Mouse (Mus musculus) bone marrow macrophage, adult 2 months (primary cell): ENCODE data around the gene B3gnt8. TPM values are rescaled to one million over a fixed set of nuclear protein-coding genes. Genes with fewer than 3 reads are reported as not detected.

Experiments
- H3K27ac ChIP-seq: 2 replicates; pipeline ENCODE4 v1.5.1; 2012; ENCODE audit warnings: low read depth, low read length; ENCODE audit not compliant: insufficient read depth
- H3K4me1 ChIP-seq: 2 replicates; pipeline ENCODE4 v1.6.1; 2012; ENCODE audit warnings: low read length; ENCODE audit not compliant: control insufficient read depth, insufficient read depth
- H3K4me3 ChIP-seq: 2 replicates; pipeline ENCODE4 v1.5.1; 2012; ENCODE audit warnings: mild to moderate bottlenecking, low read length, moderate library complexity; ENCODE audit not compliant: insufficient read depth
- CTCF ChIP-seq: IDR thresholded peaks from 2 replicates; pipeline ENCODE4 v1.5.1; 2012; ENCODE audit warnings: low read depth, mild to moderate bottlenecking, low read length, moderate library complexity
- POLR2A ChIP-seq: IDR thresholded peaks from 2 replicates; pipeline ENCODE4 v1.6.1; 2012; ENCODE audit warnings: mild to moderate bottlenecking, low read depth, low read length, borderline replicate concordance
- polyA plus RNA-seq: library from polyadenylated mRNA; stranded (reverse); fragments of >200 nt; gene quantifications from 2 replicates; pipeline ENCODE4 v1.2.4, GENCODE M21; 2012; ENCODE audit not compliant: missing spikeins, insufficient read depth, insufficient read length

The B3gnt8 gene
- polyA plus RNA-seq, 1 experiment = 59.1 TPM

DNA sequence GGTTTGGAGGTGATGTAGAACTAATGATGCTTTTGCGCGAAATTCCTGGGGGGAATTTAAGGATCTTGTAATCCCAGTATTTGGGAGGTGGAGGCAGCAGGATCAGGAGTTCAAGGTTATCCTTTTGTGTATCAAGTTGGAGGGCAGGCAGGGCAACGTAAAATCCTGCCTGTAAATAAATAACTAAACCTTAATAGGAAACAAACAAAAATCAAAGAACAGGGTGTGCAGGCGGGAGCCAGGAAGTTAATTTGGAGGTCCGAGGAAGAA lies 6.8 kb upstream of the B3gnt8 start:
- TF ChIP-seq POLR2A = no peak
- H3K27ac ChIP-seq = no peak overlapping the region; the same call in 1 of the 2 replicates
- H3K4me3 ChIP-seq = peak overlapping the region; percentile 81
- H3K4me1 ChIP-seq = peaks cover 5% of the 10 kb centered on the region; the same call in 1 of the 2 replicates

- H3K27ac ChIP-seq = no peak overlapping the region
- peaks cover 5% of the 10 kb centered on the region; the same call in 1 of the 2 replicates for H3K4me1 ChIP-seq
- peak overlapping the region; percentile 81 for H3K4me3 ChIP-seq
- no peak for TF ChIP-seq CTCF
- TF ChIP-seq POLR2A = no peak
Observed at GRCm38 (mm10) chr7:25620101-25620500, 6.4 kb upstream of the B3gnt8 start.

GRCm38 (mm10) chr7:25620751-25621150 lies 5.7 kb upstream of the B3gnt8 start:
- H3K4me1 ChIP-seq = peaks cover 5% of the 10 kb centered on the region; the same call in 1 of the 2 replicates
- TF ChIP-seq POLR2A = no peak
- no peak for TF ChIP-seq CTCF
- no peak overlapping the region for H3K4me3 ChIP-seq
- no peak overlapping the region for H3K27ac ChIP-seq

- H3K4me1 ChIP-seq = peaks cover 10% of the 10 kb centered on the region; the same call in 1 of the 2 replicates
- TF ChIP-seq POLR2A = no peak
- no peak for TF ChIP-seq CTCF
- no peak overlapping the region for H3K27ac ChIP-seq
- no peak overlapping the region for H3K4me3 ChIP-seq
Observed at GRCm38 (mm10) chr7:25623857-25624370, 2.5 kb upstream of the B3gnt8 start.

- TF ChIP-seq POLR2A (no peak), CTCF (no peak)
- H3K4me3 ChIP-seq = no peak overlapping the region
- peaks cover 9% of the 10 kb centered on the region; the same call in 1 of the 2 replicates for H3K4me1 ChIP-seq
- no peak overlapping the region for H3K27ac ChIP-seq
Observed at GRCm38 (mm10) chr7:25624851-25625250, 1.6 kb upstream of the B3gnt8 start.

GRCm38 (mm10) chr7:25625594-25626250 lies 732 bp upstream of the B3gnt8 start:
- TF ChIP-seq CTCF (peak; percentile 60), POLR2A (no peak)
- Histone ChIP-seq H3K27ac (no peak overlapping the region), H3K4me1 (peaks cover 6% of the 10 kb centered on the region; the same call in 1 of the 2 replicates)

DNA sequence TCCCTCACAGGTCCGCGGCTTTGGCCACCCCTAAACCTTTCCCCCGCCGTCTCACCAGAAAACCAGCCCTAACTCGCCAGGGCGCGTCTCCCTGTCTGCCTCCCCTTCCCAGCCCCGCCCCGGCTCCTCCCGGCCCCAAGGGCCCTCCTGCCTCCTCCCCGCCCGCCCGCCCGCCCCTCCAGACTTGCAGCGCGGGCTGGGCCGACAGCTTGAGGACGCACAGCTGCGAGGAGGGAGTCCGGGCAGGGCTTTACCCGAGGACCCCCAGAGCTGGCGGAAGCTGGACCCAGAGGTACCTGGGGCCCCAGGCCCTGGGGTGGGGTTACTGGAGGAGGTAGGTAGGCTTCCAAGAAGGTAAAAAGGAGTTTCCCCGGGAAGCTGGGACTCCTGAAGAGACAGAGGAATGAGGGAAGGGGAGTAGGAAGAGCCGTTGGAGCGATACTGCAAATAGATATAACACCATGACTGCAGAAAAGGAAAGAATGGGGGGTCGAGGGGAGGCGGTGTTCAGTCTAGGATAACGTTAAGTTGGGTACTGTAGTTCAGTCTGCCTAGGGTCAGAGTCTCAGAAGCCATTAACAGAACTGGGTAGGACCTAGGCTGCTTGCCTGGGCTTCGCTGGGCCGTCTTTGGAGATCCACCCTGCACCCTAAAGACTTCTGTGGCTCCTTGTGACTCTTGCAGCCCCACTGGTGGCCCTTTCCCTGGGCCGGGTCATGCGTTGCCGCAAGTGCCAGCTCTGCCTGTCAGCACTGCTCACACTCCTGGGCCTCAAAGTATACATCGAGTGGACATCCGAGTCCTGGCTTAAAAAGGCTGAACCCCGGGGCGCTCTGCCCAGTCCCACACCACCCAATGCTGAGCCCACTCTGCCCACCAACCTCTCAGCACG lies 1.2 kb downstream of the B3gnt8 start:
- Histone ChIP-seq H3K4me1 (peaks cover 24% of the 10 kb centered on the region), H3K27ac (no peak overlapping the region), H3K4me3 (peak overlapping the region; percentile 62)
- TF ChIP-seq CTCF = no peak
- no peak for TF ChIP-seq POLR2A

More at GRCm38 (mm10) chr7:25625594-25626250, 732 bp upstream of the B3gnt8 start:
- H3K4me3 ChIP-seq = no peak overlapping the region

DNA sequence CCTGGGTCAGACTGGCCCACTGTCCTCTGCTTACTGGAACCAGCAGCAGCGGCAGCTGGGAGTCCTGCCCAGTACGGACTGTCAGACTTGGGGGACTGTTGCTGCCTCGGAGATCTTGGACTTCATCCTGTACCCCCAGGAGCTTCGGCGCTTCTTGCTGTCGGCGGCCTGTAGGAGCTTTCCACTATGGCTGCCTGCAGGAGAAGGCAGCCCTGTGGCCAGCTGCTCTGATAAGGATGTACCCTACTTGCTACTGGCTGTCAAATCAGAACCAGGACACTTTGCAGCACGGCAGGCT lies 1.8 kb downstream of the B3gnt8 start:
- Histone ChIP-seq H3K4me1 (peaks cover 29% of the 10 kb centered on the region), H3K27ac (no peak overlapping the region), H3K4me3 (peak overlapping the region; percentile 62)
- TF ChIP-seq CTCF (no peak), POLR2A (no peak)

GRCm38 (mm10) chr7:25632679-25633078 lies 6.2 kb downstream of the B3gnt8 start:
- Histone ChIP-seq H3K4me3 (no peak overlapping the region), H3K4me1 (peaks cover 39% of the 10 kb centered on the region), H3K27ac (peak overlapping the region; percentile 97)
- TF ChIP-seq POLR2A (no peak), CTCF (no peak)

DNA sequence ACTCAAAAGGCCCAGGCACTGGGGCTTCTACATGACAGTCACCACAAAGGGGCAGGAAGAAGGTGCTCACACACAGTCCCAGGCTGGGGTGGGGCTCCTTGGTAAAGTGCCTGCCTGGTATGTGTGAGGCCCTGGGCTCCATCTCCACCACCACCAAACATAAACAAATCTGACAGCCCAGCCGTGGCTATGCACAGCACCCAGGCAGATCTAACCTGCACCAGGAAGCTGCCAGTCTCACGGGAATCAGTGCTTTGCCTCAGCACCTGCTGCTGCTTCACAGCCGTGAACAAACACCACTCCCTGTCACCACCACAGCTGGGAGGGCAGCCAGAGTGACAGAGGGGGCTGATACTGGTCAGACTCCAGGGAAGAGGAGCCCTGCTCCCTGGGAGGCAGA lies 9.9 kb downstream of the B3gnt8 start:
- Histone ChIP-seq H3K27ac (no peak overlapping the region), H3K4me3 (no peak overlapping the region), H3K4me1 (peaks cover 27% of the 10 kb centered on the region)
- TF ChIP-seq CTCF (no peak), POLR2A (no peak)
